Mouse (Mus musculus): ENCODE measurements at regions not wholly inside any gene's neighbourhood (a gene's known extent, or its start where the extent isn't known, plus 50 kb on each side); places are given as distances from the start of the nearest gene placed in this dataset.
A peak's percentile ranks its signal among the peaks of the same experiment; 100 is the strongest.

DNA sequence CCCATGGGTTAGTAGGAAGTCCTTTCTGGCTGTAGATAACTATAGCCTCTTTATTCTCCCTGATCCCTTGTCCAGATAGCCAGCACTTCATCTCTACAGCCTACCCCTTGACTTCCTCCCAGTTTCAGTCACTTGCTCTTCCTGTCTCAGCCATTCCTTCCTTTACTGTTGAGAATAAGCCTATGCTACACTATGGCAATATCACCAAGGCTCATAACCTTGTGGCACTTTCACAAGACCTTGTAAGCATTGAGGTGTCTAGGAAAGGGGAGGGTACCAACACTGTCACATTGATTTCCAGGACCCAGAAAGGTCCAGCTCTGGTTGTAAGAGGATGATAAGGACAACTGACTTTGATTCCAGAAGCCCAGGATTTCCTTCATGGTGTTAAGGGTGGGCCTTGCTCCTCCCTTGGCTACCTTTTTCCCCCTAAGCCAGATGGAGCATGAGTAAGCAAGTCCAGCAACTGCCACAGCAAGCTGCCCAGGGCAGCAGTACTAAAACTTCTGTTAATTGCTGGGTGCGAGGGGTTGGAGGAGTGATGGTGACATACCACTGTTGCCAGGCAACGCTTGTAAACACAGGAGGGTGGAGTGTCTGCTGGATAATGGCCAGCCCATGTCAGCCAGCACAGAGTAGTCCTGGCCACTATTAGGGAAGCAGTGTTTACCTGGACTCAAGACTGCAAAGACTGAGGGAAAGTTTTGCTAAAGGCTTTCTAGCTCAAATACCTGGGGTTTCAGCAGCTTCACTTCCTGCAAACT is 75.7 kb downstream of the Ankrd16 start:
- Histone ChIP-seq H3K9ac (replicated peaks; ENCODE audit: low read depth, low read length) (no peak overlapping the region), H3K4me3 (ENCODE audit: low read depth, low read length) (no peak overlapping the region), H3K27ac (ENCODE audit: low read length) (no peak overlapping the region), H3K4me1 (ENCODE audit: control insufficient read depth, insufficient read depth, low read length) (no peaks in the 10 kb centered on the region), H3K4me2 (replicated peaks; ENCODE audit: low read depth, low read length) (no peak overlapping the region), H3K9me3 (ENCODE audit: control insufficient read depth, low read depth, low read length) (no peaks in the 10 kb centered on the region), H3K27me3 (ENCODE audit: control insufficient read depth, insufficient read depth, low read length) (no peaks in the 10 kb centered on the region), H3K36me3 (ENCODE audit: control insufficient read depth, insufficient read depth, low read length) (no peaks in the 10 kb centered on the region)
- ATAC-seq (ENCODE audit: insufficient number of reproducible peaks, insufficient read depth, low FRiP score, low read depth): peak; percentile 80; the same call in 1 of the 2 replicates
- 23% methylated on average over 2 of the region's 2 CpGs for WGBS

DNA sequence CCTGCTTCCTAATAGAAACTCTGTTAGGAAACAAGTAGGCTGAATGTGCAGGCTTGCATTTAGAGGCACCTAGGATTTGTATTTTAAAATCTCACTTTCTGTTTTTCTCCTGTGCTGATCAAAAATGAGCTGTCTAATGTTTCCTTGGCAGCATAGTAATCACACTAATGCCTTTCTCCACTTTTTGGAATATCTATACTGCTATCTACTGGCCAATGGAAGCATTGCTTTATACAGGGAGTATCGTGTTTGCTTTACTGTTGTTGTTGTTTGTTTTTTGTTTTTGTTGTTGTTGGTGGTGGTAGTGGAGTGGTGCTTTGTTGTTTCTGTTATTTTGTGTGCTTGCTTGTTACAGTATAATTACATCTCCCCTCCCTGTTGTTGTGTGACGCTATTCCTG is 92.3 kb downstream of the Ankrd16 start:
- H3K9me3 ChIP-seq (ENCODE audit: control insufficient read depth, low read depth, low read length): peaks cover 7% of the 10 kb centered on the region; the same call in 1 of the 2 replicates
- no peak overlapping the region for H3K4me2 ChIP-seq (replicated peaks; ENCODE audit: low read depth, low read length)
- ATAC-seq (ENCODE audit: insufficient number of reproducible peaks, insufficient read depth, low FRiP score, low read depth): no peak
- no peak overlapping the region for H3K4me3 ChIP-seq (ENCODE audit: low read depth, low read length)
- no peaks in the 10 kb centered on the region for H3K36me3 ChIP-seq (ENCODE audit: control insufficient read depth, insufficient read depth, low read length)
- 34% methylated on average over 2 of the region's 2 CpGs for WGBS
- H3K27ac ChIP-seq (ENCODE audit: low read length): no peak overlapping the region
- H3K4me1 ChIP-seq (ENCODE audit: control insufficient read depth, insufficient read depth, low read length): no peaks in the 10 kb centered on the region
- no peak overlapping the region for H3K9ac ChIP-seq (replicated peaks; ENCODE audit: low read depth, low read length)
- no peaks in the 10 kb centered on the region for H3K27me3 ChIP-seq (ENCODE audit: control insufficient read depth, insufficient read depth, low read length)

DNA sequence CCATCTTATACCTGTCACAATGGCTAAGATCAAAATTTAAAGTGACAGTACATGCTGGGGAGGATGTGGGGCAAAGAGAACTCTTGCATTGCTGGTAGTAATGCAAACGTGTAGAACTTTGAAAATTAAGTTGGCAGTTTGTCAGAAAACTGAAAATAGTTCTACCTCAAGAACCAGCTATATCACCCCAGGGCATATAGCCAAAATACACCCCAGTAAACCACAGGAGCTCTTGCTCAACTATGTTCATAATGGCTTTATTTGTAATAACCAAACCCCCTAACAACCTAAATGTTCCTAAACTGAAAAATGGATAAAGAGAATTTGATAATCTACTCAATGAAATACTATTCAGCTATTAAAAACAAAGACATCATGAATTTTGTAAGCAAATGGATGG is 102.3 kb downstream of the Ankrd16 start:
- Histone ChIP-seq H3K4me2 (replicated peaks; ENCODE audit: low read depth, low read length) (no peak overlapping the region), H3K27me3 (ENCODE audit: control insufficient read depth, insufficient read depth, low read length) (no peaks in the 10 kb centered on the region), H3K9ac (replicated peaks; ENCODE audit: low read depth, low read length) (no peak overlapping the region), H3K9me3 (ENCODE audit: control insufficient read depth, low read depth, low read length) (peaks cover under 1% of the 10 kb centered on the region; the same call in 1 of the 2 replicates), H3K36me3 (ENCODE audit: control insufficient read depth, insufficient read depth, low read length) (no peaks in the 10 kb centered on the region), H3K4me3 (ENCODE audit: low read depth, low read length) (no peak overlapping the region), H3K4me1 (ENCODE audit: control insufficient read depth, insufficient read depth, low read length) (no peaks in the 10 kb centered on the region), H3K27ac (ENCODE audit: low read length) (no peak overlapping the region)
- no peak for ATAC-seq (ENCODE audit: insufficient number of reproducible peaks, insufficient read depth, low FRiP score, low read depth)
- 30% methylated on average over 1 of the region's 1 CpGs for WGBS

DNA sequence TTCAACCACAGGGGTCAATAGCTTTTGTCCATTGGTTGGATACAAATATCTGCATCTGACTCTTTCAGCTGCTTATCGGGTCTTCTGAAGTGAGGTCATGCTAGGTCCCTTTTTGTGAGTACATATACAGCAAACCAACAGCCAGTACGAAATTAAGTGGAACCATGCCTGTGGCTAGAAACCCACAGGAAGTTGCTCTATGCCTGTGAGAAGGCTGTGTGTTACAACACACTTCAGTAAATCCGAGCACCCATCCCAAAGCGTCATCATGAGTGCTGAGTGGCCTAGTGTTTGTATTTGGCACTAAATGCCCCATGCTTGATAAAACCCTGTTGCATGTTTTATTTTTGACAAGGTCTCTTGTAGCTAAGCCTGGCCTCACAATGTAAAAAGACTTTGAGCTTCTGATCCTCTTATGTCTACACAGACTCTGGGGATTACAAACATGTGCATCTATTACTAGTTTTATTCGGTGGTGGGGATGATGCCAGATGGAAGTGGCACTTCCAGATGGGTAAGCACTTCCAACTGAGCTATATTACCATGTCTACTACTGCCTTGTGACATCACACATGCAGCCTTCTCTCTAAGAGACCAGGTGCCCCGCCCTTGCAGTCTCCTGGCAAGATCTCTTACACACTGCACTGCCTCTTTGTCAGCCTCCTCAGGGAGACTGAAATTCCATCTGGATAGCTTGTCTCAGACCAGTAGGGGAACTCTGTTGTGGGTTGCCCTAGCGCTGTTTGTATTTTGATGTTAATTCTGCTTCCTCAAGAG is 117.3 kb downstream of the Ankrd16 start:
- no peak overlapping the region for H3K4me2 ChIP-seq (replicated peaks; ENCODE audit: low read depth, low read length)
- no peaks in the 10 kb centered on the region for H3K9me3 ChIP-seq (ENCODE audit: control insufficient read depth, low read depth, low read length)
- no peak overlapping the region for H3K27ac ChIP-seq (ENCODE audit: low read length)
- H3K9ac ChIP-seq (replicated peaks; ENCODE audit: low read depth, low read length): no peak overlapping the region
- H3K4me1 ChIP-seq (ENCODE audit: control insufficient read depth, insufficient read depth, low read length): no peaks in the 10 kb centered on the region
- no peak for ATAC-seq (ENCODE audit: insufficient number of reproducible peaks, insufficient read depth, low FRiP score, low read depth)
- no peak overlapping the region for H3K4me3 ChIP-seq (ENCODE audit: low read depth, low read length)
- 76% methylated on average over 7 of the region's 7 CpGs for WGBS
- H3K27me3 ChIP-seq (ENCODE audit: control insufficient read depth, insufficient read depth, low read length): no peaks in the 10 kb centered on the region
- no peaks in the 10 kb centered on the region for H3K36me3 ChIP-seq (ENCODE audit: control insufficient read depth, insufficient read depth, low read length)

DNA sequence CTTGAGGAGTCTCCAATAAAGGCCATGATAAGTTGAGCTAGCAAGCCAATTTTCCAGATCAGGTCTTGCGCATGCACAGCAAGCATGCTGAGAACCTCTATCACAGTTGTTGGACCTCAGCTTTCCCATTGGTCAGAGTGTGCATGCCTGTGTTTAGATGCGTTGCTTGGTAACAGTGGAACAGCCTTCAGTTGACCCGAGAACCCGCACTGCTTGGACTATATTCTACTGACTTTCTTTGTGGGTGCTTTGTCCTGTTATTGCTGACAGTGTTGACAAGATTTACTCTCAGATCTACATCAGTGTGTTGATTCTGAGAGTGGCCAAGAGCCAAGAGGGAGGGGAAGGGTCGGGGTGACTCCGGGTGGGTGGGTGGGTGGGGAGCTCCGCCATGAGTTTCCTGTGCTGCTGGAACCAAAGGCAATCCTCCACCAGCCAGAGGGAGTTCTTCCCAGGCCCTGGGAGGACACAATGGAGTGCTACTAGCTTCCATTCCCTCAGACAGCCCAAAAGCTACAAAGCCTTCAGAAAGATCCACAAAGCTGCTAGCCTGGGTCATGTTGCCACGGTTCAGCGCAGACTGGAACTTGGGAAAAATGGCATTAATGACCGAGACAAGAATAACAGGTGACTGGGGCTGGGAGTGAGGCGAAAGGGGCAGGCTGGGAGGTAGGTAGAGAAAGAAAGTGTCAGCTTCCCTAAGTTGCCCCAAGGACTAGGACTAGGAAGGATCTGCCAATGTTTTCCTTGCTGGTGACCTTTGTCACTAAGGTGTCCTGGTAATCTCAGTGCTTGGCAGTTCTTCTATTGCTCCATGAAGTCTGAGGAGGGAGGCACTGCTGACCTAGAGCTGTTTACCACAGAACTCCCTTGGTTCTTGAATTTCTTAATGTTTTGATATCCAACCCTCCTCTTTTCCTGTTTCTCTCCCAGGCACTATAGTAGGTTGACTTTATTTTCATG is 122.3 kb downstream of the Ankrd16 start:
- H3K4me2 ChIP-seq (replicated peaks; ENCODE audit: low read depth, low read length): no peak overlapping the region
- H3K4me1 ChIP-seq (ENCODE audit: control insufficient read depth, insufficient read depth, low read length): no peaks in the 10 kb centered on the region
- no peak for ATAC-seq (ENCODE audit: insufficient number of reproducible peaks, insufficient read depth, low FRiP score, low read depth)
- no peak overlapping the region for H3K4me3 ChIP-seq (ENCODE audit: low read depth, low read length)
- H3K27ac ChIP-seq (ENCODE audit: low read length): no peak overlapping the region
- no peaks in the 10 kb centered on the region for H3K36me3 ChIP-seq (ENCODE audit: control insufficient read depth, insufficient read depth, low read length)
- H3K27me3 ChIP-seq (ENCODE audit: control insufficient read depth, insufficient read depth, low read length): no peaks in the 10 kb centered on the region
- WGBS: 68% methylated on average over 11 of the region's 11 CpGs
- H3K9ac ChIP-seq (replicated peaks; ENCODE audit: low read depth, low read length): no peak overlapping the region
- no peaks in the 10 kb centered on the region for H3K9me3 ChIP-seq (ENCODE audit: control insufficient read depth, low read depth, low read length)

DNA sequence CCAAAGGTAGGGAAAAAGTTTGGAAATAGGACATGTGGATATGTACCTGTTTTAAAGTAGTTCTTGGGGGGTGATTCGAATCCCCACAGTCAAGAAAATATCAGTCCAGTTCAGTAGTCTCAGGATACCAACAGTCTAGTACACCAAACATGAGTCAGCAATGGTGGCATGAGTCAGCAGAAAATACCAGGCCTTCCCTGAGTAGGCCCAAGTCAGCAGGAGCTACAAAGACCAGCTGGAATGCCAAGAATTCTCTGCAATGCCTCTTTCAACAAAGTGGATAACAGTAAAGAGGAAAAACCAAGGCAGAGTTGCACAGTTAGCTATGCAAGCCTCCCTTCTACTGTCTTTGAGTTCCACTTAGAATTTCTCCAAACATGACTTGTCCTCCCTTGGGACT is 137.1 kb downstream of the Ankrd16 start:
- Histone ChIP-seq H3K4me1 (ENCODE audit: control insufficient read depth, insufficient read depth, low read length) (no peaks in the 10 kb centered on the region), H3K9me3 (ENCODE audit: control insufficient read depth, low read depth, low read length) (no peaks in the 10 kb centered on the region), H3K4me2 (replicated peaks; ENCODE audit: low read depth, low read length) (no peak overlapping the region), H3K27ac (ENCODE audit: low read length) (no peak overlapping the region), H3K4me3 (ENCODE audit: low read depth, low read length) (no peak overlapping the region), H3K9ac (replicated peaks; ENCODE audit: low read depth, low read length) (no peak overlapping the region), H3K27me3 (ENCODE audit: control insufficient read depth, insufficient read depth, low read length) (no peaks in the 10 kb centered on the region), H3K36me3 (ENCODE audit: control insufficient read depth, insufficient read depth, low read length) (no peaks in the 10 kb centered on the region)
- ATAC-seq (ENCODE audit: insufficient number of reproducible peaks, insufficient read depth, low FRiP score, low read depth): no peak
- WGBS: 83% methylated on average over 1 of the region's 1 CpGs

DNA sequence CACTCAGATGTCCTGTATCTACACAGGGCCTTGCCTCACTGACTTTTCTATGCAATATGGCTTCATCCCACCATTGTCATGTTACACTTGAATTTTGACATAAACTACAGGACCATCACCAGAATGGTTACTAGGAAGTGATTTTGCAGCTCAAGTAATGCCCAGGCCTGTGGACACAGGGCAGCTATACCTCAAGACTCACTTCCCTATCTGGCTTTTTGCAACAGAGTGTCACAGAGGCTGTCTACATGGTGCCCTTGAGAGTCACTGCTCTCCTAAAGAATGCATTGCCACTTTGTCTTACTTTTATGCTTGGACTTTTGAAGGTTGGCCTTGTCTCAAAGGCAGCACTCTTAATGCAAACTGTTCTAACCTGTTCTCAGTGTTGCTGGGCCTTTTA is 139.7 kb downstream of the Ankrd16 start:
- H3K27ac ChIP-seq (ENCODE audit: low read length): no peak overlapping the region
- no peaks in the 10 kb centered on the region for H3K27me3 ChIP-seq (ENCODE audit: control insufficient read depth, insufficient read depth, low read length)
- H3K4me2 ChIP-seq (replicated peaks; ENCODE audit: low read depth, low read length): no peak overlapping the region
- H3K9ac ChIP-seq (replicated peaks; ENCODE audit: low read depth, low read length): no peak overlapping the region
- no peaks in the 10 kb centered on the region for H3K9me3 ChIP-seq (ENCODE audit: control insufficient read depth, low read depth, low read length)
- ATAC-seq (ENCODE audit: insufficient number of reproducible peaks, insufficient read depth, low FRiP score, low read depth): no peak
- H3K4me3 ChIP-seq (ENCODE audit: low read depth, low read length): no peak overlapping the region
- no peaks in the 10 kb centered on the region for H3K36me3 ChIP-seq (ENCODE audit: control insufficient read depth, insufficient read depth, low read length)
- no peaks in the 10 kb centered on the region for H3K4me1 ChIP-seq (ENCODE audit: control insufficient read depth, insufficient read depth, low read length)

DNA sequence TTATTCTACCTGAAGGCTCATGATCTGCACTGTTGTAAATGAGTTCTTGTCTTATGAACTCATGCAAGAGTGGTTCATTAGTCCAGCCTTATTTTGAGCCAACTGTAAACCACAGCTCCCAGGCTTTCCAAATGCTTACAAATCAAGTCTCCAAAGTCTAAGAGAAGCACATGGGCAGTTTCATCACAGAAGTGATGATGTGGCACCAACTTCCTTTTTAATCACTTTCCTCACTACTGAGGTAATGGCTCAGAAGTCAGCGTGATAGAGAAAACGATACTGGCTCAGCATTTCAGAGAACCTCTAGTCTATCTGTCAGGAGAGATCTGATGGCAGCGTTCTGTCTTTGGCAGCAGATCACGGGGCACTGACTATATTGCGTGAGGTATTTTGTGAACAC is 140.4 kb downstream of the Ankrd16 start:
- no peak for ATAC-seq (ENCODE audit: insufficient number of reproducible peaks, insufficient read depth, low FRiP score, low read depth)
- H3K4me1 ChIP-seq (ENCODE audit: control insufficient read depth, insufficient read depth, low read length): no peaks in the 10 kb centered on the region
- no peak overlapping the region for H3K4me2 ChIP-seq (replicated peaks; ENCODE audit: low read depth, low read length)
- H3K9me3 ChIP-seq (ENCODE audit: control insufficient read depth, low read depth, low read length): no peaks in the 10 kb centered on the region
- no peak overlapping the region for H3K9ac ChIP-seq (replicated peaks; ENCODE audit: low read depth, low read length)
- H3K27ac ChIP-seq (ENCODE audit: low read length): no peak overlapping the region
- 70% methylated on average over 5 of the region's 5 CpGs for WGBS
- H3K27me3 ChIP-seq (ENCODE audit: control insufficient read depth, insufficient read depth, low read length): no peaks in the 10 kb centered on the region
- no peaks in the 10 kb centered on the region for H3K36me3 ChIP-seq (ENCODE audit: control insufficient read depth, insufficient read depth, low read length)
- no peak overlapping the region for H3K4me3 ChIP-seq (ENCODE audit: low read depth, low read length)
